Mouse (Mus musculus) kidney, adult 2 months (tissue): Measurements from ENCODE around the gene Adpgk.

ENCODE experiments used
- CTCF ChIP-seq: fragments of 200-500 bp; conservative IDR thresholded peaks from 2 replicates; pipeline ENCODE4 v1.5.1; 2011; ENCODE audit warnings: low read depth, mild to moderate bottlenecking, control low read depth, low read length, moderate library complexity, mixed read lengths; ENCODE audit not compliant: insufficient read depth, insufficient read length
- POLR2A ChIP-seq: fragments of 200-500 bp; IDR thresholded peaks from one replicate; pipeline ENCODE4 v1.6.1; 2011; ENCODE audit warnings: low read depth, low read length, control low read depth

- TF ChIP-seq POLR2A (no peak), CTCF (no peak)
Observed at GRCm38 (mm10) chr9:59353253-59353639, 61.9 kb downstream of the Adpgk start, which contains the start of gene Bbs4.
